Mouse (Mus musculus) brain, embryonic 18.5 days (tissue): ENCODE measurements at regions not wholly inside any gene's neighbourhood (a gene's known extent, or its start where the extent isn't known, plus 50 kb on each side); places are given as distances from the start of the nearest gene placed in this dataset.
A peak's percentile ranks its signal among the peaks of the same experiment; 100 is the strongest.

Experiments used
- DNase-seq: peaks from one replicate; pipeline ENCODE4 v3.0.0-alpha.2; 2012; ENCODE audit warnings: low read depth, low spot score

DNA sequence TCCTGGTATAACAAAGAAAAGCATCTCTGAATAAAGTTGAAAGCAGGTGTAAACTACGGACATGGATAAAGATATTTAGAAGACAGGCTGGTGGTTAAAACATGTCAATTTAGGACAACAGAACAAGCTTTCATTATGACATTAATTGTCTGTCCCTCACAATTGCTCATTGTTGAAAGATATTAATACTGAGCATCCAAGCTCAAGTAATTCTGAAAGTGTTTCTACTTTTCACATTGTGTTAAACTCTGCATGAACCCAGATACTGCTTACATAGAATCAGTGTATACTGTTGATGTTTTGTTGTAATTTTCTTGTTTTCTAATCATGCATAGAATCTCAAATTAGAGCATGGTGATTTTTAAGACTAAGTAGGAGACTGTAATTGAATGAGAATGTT lies 614.7 kb upstream of the Lingo2 start:
- no peak for DNase-seq

GRCm38 (mm10) chr4:37560209-37560608 lies 608.7 kb upstream of the Lingo2 start:
- no peak for DNase-seq

GRCm38 (mm10) chr4:37546001-37546400 lies 594.5 kb upstream of the Lingo2 start:
- peak; percentile 63 for DNase-seq

DNA sequence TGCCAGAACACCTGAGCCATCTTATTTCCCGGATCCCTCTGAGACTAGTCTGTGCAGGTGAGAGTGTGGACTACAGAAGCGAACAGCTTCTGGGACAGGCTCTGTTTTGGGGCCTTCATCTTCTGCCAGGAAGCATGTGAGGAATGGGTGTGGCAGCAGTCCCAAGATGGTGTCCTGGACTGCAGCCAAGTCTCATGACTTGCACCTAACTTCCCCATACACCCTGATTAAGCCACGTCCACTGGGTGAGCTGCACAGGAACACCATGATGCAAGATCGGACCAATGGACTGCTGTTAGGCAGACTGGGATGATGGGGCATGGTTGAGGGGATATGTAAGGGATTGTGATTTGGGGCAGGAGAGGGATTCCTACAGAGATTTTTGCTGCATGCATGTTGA lies 556.2 kb upstream of the Lingo2 start:
- DNase-seq = no peak
